Mouse (Mus musculus): Measurements from ENCODE around the gene Sh2d4b.

The Sh2d4b gene

DNA sequence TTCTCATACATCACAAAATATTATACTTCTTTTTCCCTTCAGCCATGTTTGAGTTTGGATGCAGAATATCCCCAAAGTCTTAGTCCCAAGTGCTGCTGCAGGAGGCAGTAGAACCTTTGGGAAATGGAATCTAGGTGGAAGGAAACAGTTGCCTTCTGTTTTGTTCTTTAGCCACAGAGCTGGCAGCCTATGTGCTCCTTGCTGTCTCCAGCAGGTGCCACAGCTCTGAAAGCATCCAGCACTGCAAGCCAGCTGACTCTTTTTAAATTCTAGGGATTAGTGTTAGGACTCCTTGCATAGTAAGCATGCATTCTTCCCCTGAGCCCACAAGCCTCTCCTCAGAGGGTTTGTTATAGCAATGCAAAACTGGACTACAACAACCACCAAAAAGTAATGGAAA, 18.5 kb upstream of the Sh2d4b start:
- in situ Hi-C loops (cut with MboI; ENCODE audit: unreplicated experiment in 2 of 2), result loop anchor here (5.0 to 10.0 kb wide), 5 partner anchors 119 to 1379 kb away; no protein-coding TSS in a partner anchor

DNA sequence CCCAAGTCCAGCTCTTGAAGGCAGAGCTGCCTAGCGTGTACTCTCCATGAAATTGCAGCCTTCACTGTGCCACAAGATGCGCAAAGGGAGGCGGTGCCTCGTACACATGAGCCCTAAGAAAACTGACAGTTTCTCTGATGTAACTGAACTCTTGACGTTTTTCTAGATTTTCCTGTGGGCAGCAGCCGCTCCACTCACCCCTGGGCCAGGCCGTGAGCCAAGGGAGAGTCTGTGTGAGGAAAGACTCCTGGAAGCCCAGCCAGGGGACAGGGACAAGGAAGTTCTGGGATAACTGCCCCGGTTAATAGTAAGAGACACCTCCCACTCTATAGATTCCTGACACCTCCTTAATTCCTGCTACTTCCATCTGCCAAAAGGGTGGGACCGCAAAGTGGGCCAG, 15.7 kb upstream of the Sh2d4b start:
- in situ Hi-C loops (cut with MboI; ENCODE audit: unreplicated experiment in 2 of 2), result no loop called here

DNA sequence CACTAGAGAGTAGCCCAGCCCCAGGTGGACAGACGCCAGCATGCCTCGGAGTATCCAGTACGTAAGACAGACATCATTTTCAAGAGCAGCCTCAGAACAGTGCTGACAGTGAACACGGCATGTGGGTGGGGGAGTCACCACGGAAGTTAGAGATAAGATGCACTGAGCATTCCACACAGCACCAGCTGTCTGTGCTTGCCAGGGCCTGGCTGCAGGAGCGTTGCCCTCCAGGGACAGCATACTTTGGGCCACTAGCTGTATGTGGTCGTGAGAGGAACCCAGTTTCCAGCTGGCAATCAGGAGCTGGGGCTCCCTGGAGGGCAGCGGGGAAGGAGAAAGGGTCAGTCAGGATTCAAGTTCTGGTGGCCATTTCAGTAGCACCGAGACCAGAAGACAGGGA, 13.7 kb upstream of the Sh2d4b start:
- in situ Hi-C loops (cut with MboI; ENCODE audit: unreplicated experiment in 2 of 2), result no loop called here

DNA sequence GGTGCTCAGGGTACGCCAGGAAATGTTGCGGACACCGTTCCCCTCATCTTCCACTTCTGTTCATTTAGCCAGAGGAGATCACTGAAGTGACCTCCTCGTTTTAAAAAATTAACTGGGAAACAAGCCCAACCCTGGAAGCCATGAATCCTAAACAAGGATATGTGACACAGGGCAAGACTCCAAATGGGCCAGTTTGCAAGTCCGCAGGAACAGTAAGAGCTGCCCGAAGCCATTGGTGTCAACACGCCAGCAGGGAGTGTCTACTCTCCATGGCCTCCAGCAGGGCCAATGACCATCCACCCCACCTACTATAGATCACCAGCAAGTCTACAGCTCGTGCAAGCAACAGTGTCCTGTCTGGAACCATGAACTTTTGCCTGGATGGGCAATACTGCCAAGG, 12.7 kb upstream of the Sh2d4b start:
- in situ Hi-C loops (cut with MboI; ENCODE audit: unreplicated experiment in 2 of 2), result no loop called here

DNA sequence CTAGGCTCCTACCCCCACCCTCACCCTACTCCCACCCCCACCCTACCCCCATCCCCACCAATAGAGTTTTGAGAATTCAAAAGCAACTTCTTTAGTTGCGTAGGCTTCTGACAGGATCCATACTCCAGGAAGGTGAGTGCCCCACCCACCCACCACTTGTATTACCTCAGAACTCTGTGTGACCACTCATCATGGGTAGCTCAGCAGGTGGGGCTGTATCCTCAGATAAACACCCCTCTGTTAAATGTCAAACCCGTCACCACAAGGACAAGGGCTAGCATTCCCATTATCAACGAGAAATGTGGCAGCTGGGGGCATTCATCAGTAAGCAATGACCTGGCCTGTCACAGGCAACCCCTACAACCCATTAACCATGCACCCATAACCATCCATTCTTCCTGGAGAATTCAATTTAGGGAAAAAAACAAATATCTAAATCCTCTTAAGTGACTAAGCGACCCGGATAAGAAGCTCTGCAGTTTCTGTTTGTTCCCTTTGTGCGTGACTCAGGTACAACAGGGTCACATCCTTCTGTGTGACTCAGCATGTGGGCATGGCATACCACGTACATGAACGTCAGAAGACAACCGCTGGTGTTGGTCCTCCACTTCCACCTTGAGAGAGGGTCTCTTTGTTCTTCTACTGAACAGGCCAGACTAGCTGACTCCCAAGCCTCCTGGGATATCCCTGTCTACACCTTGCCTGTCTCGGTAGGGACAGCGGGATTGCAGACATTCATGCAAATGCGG, 9.4 kb upstream of the Sh2d4b start:
- in situ Hi-C loops (cut with MboI; ENCODE audit: unreplicated experiment in 2 of 2), result no loop called here

DNA sequence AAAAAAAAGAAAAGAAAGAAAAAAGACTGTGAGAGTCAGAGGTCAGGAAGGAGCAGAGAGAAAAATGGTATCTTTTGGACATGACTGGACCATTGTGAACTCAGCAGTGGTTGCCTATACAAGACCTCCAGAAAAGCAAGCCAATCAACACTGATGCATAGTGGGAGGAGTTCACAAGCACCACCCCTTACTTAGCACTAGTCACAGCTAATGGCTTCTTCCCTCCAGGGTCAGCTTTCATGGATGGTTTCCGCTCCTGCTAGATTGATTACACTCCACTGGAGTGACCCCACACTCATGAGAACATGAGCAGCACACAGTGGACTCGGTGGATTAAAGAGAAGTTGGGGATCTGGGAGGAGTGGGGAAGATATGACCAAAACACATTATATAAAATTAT, 7.2 kb upstream of the Sh2d4b start:
- in situ Hi-C loops (cut with MboI; ENCODE audit: unreplicated experiment in 2 of 2), result no loop called here

DNA sequence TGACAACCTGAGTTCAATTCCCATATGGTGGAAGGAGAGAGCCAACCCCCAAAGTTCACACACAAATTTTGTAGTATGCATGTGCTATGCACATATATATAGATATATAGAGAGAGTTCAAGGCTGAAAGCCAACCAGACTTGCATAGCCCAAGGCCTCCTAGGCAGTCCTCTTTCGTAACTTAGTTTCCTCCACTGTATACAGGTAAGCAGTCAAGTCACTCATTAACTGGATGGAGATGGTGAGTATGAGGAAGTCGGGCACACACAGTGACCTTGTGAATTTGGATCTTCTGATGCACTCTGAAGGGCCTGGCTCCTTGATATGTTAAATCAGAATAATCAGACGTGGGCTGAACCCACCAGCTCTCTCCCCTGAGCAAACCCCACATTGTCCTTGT, 4.8 kb upstream of the Sh2d4b start:
- in situ Hi-C loops (cut with MboI; ENCODE audit: unreplicated experiment in 2 of 2), result no loop called here

DNA sequence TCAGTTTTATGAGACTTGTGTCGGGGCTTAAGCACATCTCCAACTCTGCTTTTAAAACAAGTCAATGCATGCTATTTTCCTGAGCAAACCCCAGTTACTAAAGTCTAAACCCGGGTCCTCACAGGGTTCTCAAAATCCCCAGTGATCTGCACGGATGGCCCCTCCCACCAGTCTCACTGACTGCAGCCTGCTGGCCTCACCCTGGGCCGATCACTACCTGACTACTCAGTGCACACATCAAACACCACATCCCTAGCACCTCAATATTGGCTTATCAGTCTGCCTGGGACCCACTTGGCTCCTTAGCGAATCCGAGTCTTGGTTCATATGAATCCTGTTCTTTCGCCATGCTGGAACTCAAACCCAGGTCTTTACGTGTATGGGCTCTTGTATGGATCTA, 2.6 kb upstream of the Sh2d4b start:
- in situ Hi-C loops (cut with MboI; ENCODE audit: unreplicated experiment in 2 of 2), result no loop called here

DNA sequence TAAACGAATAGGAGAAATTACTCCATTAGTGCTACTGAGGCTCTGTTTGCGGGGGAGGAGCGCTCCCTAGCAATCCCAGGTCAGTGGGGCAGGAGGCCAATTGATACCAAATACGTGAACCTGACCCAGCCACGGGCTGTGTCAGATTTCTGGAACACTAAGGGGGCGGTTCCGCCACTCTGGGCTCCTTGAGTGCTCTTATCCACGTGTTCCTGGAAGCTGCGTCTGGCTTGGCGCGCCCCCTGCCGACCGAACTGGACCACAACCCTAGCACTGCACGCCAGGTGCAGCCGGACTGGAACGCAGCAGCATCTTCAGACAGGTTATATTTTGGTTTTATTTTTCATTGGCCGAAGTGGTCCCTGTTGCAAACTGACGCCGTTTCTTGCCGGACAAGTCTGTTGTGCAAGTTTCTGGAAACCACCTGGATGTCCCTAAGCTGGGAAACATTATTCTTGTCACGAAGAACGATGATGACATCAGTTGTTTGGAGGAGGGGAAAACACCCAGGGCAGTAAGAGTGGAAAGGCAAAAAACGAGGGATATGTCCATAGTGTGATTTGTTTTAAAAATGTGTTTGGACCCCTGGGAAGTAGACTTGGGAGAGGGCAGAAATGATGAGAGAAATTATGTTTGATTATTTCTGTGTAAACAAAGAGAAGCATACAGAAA, 1.6 kb upstream of the Sh2d4b start:
- in situ Hi-C loops (cut with MboI; ENCODE audit: unreplicated experiment in 2 of 2), result no loop called here

DNA sequence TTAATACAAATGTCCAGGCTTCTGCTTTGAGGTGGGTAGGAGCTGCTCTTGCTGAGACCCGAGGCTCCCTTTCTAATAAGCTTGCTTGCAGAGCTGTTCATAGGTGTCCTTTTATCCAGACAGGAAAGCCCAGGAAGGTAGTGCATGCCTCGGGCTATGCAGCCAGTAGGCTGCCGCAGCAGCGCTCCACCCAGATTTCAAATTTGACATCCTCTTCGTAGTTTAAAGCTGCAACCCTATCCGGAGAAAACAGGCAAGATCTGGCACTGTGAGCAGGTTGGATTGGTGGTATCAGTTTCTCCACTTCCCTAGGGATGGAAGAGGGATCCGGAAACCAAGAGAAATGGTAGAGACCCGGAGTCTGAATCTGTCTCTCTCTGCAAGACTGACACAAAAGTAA, 818 bp upstream of the Sh2d4b start:
- in situ Hi-C loops (cut with MboI; ENCODE audit: unreplicated experiment in 2 of 2), result no loop called here

DNA sequence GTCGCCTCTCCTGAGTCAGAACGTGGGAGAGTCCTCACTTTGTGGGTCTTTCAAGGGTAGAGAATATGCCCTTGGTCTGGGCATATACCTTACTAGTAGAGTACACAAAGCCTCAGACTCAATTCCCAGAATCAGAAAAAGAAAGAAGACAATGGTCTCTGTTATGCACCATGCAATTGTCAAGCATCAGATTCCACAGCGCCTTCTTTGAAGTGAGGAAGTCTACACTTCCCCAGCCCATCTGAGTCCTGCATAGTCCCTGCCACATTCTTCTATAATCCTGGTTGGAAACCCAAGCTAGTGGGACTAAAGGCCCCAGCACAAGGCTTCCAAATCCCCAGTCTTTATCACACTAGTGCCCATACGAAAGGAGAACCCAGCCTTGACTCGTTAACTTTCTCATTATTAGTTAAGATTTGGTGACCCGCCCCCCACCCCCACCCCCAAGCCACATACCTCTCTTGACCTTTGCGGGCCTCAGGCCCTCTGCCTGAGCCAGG, 690 bp downstream of the Sh2d4b start:
- in situ Hi-C loops (cut with MboI; ENCODE audit: unreplicated experiment in 2 of 2), result no loop called here

DNA sequence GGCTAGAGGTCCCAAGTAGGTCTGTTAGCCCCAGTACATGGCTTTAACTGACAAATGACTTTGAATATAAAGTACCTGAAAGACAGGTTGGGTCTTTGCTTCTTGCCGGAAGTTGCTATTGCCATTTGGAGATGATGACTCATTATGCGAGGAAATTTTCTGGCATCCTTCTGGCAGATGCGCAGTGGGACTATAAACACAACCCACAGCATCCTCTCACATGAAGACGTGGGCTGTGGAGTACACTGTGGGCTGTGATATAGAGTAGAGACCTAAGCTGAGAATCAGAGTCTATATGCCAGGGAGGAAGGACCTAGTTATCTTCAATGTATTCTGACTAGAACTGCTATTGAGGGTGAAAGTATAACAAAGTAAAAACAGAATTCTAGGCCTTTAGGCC, 1.6 kb downstream of the Sh2d4b start:
- in situ Hi-C loops (cut with MboI; ENCODE audit: unreplicated experiment in 2 of 2), result no loop called here

DNA sequence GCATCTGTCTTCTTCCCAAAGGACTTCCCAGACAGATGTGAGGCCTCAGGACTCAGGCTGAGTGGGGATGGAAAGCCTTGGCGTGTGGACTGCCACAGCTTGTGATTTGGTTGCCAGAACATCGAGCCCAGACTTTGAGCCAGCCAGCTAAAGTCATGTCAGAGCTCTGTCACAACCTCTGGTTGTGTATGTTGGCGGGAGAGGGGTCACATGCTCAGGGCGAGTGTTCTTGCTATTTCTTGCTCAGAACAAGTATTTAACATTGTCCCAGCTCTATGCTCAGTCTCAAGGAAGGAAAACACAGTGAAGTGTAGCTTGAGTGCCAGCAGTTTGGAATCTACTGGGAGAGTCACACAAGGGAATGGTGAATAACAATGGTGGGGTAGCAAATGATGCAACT, 3.4 kb downstream of the Sh2d4b start:
- in situ Hi-C loops (cut with MboI; ENCODE audit: unreplicated experiment in 2 of 2), result no loop called here

DNA sequence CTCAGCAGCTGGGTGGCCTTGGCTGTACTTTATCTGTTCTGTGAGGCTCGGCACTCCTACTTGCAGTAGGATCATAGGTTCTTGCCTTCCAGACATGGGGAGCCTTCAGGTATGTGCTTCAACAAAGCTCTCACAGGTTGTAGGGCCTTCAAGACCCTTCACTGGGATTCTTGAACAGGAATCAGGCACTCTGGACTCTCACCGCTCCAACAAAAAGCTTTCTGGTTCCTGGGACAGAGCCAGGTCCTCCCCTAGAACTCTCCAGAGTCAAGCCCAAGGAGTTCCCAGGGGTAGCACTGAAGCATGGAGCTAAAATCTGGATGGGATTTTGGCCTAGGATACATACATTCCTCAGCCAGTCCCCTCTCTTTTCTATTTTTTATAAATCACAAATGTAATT, 3.9 kb downstream of the Sh2d4b start:
- in situ Hi-C loops (cut with MboI; ENCODE audit: unreplicated experiment in 2 of 2), result no loop called here

DNA sequence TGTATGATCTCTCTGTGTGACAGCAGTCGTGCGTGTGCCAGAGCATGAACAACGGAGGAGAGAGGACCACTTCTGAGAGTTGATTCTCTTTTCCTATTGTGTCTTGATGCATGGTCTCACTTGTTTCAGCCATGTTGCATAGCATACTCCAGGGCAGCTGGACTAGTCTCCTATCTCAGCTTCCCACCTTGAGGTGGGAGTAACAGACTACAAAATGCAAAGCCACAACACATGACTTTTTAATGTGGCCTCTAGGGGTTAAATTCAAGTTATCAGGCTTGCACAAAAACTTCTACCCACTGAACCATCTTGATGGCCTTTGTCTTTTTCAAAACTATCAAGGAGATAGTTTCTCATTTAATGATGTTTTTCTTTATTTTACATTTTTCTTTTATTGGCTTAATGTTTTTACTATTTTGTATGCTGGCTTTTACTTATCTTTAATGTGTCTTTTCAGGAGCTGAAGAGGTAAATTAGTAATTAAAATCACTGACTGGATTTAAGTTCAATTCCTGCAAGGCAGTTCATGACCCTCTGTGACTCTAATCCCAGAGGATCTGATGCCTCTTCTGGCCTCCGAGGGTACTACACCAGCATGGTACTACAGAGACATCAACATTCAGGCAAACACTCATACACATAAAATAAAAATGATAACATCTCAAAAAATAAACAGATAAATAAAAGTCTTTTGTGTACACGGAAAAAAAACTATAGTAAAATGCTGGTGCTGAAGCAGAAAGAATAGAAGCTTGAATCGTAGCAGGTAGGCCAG, 6.5 kb downstream of the Sh2d4b start:
- in situ Hi-C loops (cut with MboI; ENCODE audit: unreplicated experiment in 2 of 2), result no loop called here

DNA sequence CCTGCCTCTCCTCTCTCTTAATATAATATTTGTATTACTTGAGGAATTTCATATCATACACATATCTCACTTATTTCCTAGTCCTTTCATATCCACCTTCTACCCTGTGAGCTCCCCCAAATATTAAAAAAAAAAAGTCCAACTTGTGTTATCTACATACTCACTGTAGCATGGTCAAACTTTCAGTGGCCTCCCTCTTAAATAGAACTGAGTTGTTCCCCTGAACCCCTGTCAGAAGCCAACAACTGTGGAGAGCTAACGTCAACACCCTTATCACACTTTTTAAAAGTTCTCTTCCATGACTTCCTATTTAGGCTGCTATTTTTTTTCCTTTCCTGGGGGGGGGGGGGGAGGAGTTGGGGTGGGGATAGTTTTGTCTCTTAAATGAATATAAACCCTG, 7.3 kb downstream of the Sh2d4b start:
- in situ Hi-C loops (cut with MboI; ENCODE audit: unreplicated experiment in 2 of 2), result no loop called here

DNA sequence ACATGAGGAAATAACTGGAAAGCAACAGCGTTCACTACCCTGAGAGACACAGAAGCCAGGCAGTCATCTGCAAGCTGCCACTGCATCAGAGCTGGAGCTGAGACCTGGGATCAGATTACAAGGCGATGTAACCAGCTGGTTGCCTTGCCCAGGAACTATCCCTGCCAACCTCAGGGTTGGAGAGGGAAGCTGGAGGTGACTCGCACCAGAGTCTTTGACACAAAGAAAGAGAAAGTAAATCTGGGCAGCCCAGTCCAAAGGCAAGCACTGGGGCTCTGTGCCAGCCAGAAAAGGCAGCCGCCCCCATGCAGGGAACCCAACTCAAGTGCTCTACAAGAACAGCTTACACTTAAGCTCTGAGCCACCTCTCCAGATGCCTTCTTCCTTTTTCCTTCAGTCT, 7.8 kb downstream of the Sh2d4b start:
- in situ Hi-C loops (cut with MboI; ENCODE audit: unreplicated experiment in 2 of 2), result no loop called here

DNA sequence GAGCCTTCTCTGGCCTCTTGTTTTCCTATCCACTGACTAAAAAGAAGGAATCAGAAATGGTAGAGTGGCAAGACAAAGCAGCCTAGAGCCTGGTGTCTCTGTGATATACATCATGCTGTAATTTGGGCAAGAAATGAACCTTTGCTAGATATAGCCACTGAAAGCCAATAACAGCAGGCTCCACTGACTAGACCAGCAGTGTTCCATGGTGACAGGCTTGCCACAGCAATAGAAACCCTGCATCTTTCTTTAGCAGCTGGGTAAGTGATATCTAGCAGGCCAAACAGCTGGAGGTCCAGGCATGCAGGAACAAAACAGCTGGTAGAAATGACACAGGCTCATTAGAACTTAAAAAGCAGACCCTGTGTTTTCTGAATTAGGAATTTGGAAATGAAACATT, 18.5 kb downstream of the Sh2d4b start:
- in situ Hi-C loops (cut with MboI; ENCODE audit: unreplicated experiment in 2 of 2), result no loop called here

DNA sequence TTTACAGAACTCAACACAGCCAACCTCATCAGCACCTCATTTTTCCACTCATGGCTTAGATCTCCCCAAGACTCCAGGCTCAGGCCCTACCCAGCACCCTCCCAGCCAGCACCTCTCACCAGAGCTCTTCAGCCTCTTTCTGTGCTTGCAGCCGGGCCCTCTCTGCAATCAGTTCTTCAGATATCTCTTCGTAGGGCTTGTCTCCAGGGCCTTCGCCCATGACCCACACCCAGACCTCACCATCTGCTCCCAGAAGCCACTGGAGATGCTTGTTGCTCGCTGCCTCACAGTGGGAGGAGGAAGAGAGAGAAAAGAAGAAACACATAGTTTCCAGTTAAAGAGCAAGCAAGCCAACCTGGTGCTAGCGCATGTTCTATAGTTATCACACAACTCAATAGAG, 19.1 kb downstream of the Sh2d4b start:
- in situ Hi-C loops (cut with MboI; ENCODE audit: unreplicated experiment in 2 of 2), result no loop called here

DNA sequence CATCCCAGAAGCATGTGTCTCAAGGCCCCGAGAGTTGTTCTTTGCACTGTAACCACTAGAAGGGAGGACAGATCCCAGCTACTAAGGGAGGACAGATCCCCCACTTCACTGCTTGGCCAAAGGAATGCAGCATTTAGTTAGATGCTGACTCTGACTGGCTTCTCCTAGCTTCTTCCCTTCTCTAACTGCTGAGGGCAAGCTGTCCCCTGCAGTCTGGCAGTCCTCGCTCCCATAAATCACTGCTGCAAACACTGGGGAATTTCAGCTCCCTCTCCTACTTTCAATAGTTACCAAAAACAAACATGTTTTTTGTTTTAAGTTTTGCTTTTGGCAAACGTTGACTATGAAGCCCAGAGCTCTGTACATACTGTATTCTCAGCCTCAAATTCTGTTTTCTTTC, 22.5 kb downstream of the Sh2d4b start:
- in situ Hi-C loops (cut with MboI; ENCODE audit: unreplicated experiment in 2 of 2), result no loop called here

DNA sequence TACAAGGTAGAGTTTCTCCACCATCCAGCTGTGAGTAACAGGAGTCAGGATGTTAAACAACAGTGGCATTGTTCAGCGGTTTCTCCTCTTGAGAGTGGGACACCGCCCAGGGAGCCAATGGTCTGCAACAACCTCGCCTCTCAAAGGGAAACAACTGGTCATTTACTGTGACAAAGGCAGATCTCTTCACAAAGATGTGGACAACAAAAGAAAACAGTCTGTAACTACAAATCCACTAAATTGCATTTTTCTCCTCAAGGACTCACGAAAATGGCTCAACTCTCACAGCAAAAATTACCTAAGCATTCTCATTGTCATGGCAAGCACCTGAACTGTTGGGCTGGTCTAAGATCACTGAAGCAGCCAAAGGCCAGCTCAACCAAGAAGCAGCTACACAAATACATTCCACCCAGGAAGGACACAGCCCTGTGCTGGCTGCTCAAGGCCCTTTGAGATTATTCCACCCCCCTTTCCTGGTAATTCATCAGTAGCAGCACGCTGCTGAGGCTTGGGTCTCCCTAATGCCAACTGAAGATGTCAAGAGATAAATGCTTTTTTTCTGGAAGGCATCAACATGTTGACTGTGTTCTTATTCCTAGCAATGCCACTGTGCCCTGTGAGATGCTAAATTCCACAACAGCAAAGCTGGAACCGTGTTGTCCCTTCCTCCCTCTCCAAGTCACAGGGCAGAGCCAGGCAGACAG, 28.1 kb downstream of the Sh2d4b start:
- in situ Hi-C loops (cut with MboI; ENCODE audit: unreplicated experiment in 2 of 2), result no loop called here

Data from v-Abl transformed pro-B cells (cell line).